Mouse (Mus musculus) lung, embryonic 15.5 days (tissue): ENCODE results near the gene Mapre3. TPM values are rescaled to one million over a fixed set of nuclear protein-coding genes. Genes with fewer than 3 reads are reported as not detected.
A peak's percentile ranks its signal among the peaks of the same experiment; 100 is the strongest.

ENCODE experiments used
- ATAC-seq: fragments of 200-750 bp; cut with Nextera tagmentation; 2 replicates; pipeline ENCODE4 v1.8.0; 2017; ENCODE audit warnings: moderate number of reproducible peaks, borderline replicate concordance; ENCODE audit not compliant: low FRiP score, low TSS enrichment; ENCODE audit errors: extremely low read depth
- H3K27ac ChIP-seq: fragments of 300-500 bp; sonication (generic); 2 replicates; pipeline ENCODE4 v1.5.1; 2015; ENCODE audit warnings: moderate library complexity, mild to moderate bottlenecking, inconsistent platforms
- H3K27me3 ChIP-seq: fragments of 300-500 bp; sonication (generic); 2 replicates; pipeline ENCODE4 v1.6.1; 2015; ENCODE audit warnings: inconsistent platforms
- H3K36me3 ChIP-seq: fragments of 300-500 bp; sonication (generic); 2 replicates; pipeline ENCODE4 v1.6.1; 2015; ENCODE audit warnings: inconsistent platforms
- H3K4me1 ChIP-seq: fragments of 300-500 bp; sonication (generic); 2 replicates; pipeline ENCODE4 v1.6.1; 2015; ENCODE audit warnings: inconsistent platforms
- H3K4me2 ChIP-seq: fragments of 300-500 bp; sonication (generic); 2 replicates; pipeline ENCODE4 v1.6.1; 2015; ENCODE audit warnings: inconsistent platforms, mild to moderate bottlenecking, moderate library complexity
- H3K4me3 ChIP-seq: fragments of 300-500 bp; sonication (generic); 2 replicates; pipeline ENCODE4 v1.5.1; 2015; ENCODE audit warnings: mild to moderate bottlenecking, inconsistent platforms
- H3K9ac ChIP-seq: fragments of 300-500 bp; sonication (generic); 2 replicates; pipeline ENCODE4 v1.6.1; 2015; ENCODE audit warnings: inconsistent platforms
- H3K9me3 ChIP-seq: fragments of 300-500 bp; sonication (generic); 2 replicates; pipeline ENCODE4 v1.6.1; 2016; ENCODE audit warnings: inconsistent platforms
- WGBS: fragments of 180-500 bp; shearing (Covaris S2); methylation state at CpG from one replicate; pipeline ENCODE4 v1.1.7; 2015; 5-methylcytosine and 5-hydroxymethylcytosine counted together
- polyA plus RNA-seq: library from polyadenylated mRNA; unstranded; fragments of >200 nt; fragmentation: Nextera tagmentation; extraction: Ambion mirVana; gene quantifications from 2 replicates; pipeline ENCODE4 v1.2.1, GENCODE M21; 2015

Mapre3 gene
- polyA plus RNA-seq, 1 experiment from 2014 or later, result 21.7 TPM

DNA sequence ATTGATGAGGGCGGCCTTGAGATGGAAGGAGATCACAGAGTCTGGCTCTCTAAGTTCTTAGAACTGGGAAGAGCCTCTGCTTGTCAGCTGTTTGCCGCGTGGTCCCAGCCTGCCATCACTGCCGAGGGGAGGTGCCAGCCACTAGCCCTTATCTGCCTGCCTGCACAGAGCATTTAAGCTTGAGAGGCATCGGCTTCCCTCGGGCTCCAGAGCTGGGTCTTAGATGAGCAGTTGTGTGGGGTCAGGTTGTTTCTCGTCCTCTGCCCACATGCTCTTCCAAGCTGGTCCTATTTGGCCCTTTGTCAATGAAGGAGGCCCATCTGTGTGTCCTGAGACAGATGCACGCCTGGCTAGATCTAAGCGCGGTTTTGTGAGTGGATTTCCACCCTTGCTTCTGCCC lies 10.7 kb downstream of the Mapre3 start:
- Histone ChIP-seq H3K9me3 (no peaks in the 10 kb centered on the region), H3K4me2 (no peak overlapping the region), H3K4me1 (no peaks in the 10 kb centered on the region), H3K4me3 (no peak overlapping the region), H3K36me3 (no peaks in the 10 kb centered on the region), H3K27ac (no peak overlapping the region), H3K27me3 (no peaks in the 10 kb centered on the region), H3K9ac (no peak overlapping the region)
- no peak for ATAC-seq
- WGBS, result 54% methylated on average over 10 of the region's 10 CpGs

DNA sequence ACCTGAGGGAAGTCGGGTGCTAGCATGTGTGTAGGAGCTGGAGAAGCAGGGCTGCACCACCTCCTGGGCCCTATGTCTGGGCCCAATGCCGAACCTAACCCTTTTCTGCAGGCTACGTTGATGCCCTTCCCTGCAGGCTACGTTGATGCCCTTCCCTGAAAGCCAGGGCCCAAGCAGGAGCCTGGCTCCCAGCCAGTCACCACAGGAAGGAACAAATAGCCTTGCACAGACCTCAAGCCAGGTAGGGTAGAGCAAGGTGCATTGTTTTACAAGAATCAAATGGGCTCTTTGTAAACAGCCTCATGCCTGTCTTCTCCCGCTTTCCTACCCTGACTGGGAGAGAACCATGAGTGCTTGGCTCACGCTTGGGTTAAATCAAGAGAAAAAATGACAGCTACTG lies 11.4 kb downstream of the Mapre3 start:
- no peaks in the 10 kb centered on the region for H3K9me3 ChIP-seq
- ATAC-seq, result no peak
- no peaks in the 10 kb centered on the region for H3K36me3 ChIP-seq
- H3K27me3 ChIP-seq, result no peaks in the 10 kb centered on the region
- H3K4me2 ChIP-seq, result no peak overlapping the region
- H3K9ac ChIP-seq, result no peak overlapping the region
- H3K4me3 ChIP-seq, result no peak overlapping the region
- H3K4me1 ChIP-seq, result no peaks in the 10 kb centered on the region
- 77% methylated on average over 6 of the region's 6 CpGs for WGBS
- no peak overlapping the region for H3K27ac ChIP-seq

DNA sequence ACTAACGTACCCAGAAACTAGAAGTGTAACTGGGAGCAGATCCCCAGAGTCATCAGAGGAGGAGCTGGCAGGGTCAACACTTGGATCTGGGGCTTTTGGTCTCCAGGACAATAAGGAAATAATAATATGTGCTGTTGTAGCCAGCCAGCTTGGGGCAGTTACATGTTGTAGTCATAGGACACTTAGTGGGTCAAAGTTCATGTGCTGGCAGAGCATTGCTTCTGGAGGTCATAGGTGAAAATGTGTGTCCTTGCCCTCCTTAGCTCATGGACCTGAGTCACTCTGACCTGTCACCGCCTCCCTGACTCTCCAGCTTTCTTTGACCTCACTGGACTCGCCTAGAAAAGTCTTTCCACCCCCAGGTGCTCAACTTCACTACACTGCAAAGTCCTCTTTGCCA lies 19.0 kb downstream of the Mapre3 start:
- 88% methylated on average over 3 of the region's 3 CpGs for WGBS
- no peak overlapping the region for H3K4me2 ChIP-seq

DNA sequence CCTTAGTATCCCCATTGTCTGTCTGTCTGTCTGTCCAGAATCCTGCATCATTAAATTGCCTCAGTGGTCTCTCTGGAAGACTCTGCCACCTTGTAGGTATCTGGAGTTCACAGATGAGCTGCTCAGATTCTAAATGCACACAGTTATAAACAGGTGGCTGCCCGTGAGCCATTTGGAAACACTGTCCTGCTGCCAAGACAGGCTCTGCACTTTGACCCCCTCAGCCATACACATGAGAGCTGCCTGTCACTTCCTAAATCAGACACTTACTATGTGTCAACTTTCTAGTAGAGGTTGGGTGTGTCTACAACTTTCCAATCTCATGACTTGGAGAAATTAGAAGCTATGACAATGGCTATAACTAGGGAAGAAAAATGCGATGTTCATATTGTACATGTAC lies 25.3 kb downstream of the Mapre3 start:
- H3K36me3 ChIP-seq, result no peaks in the 10 kb centered on the region
- H3K9me3 ChIP-seq, result no peaks in the 10 kb centered on the region
- ATAC-seq, result no peak
- no peak overlapping the region for H3K9ac ChIP-seq
- H3K27ac ChIP-seq, result no peak overlapping the region
- H3K4me3 ChIP-seq, result no peak overlapping the region
- H3K27me3 ChIP-seq, result no peaks in the 10 kb centered on the region
- no peak overlapping the region for H3K4me2 ChIP-seq
- 67% methylated on average over 2 of the region's 2 CpGs for WGBS
- no peaks in the 10 kb centered on the region for H3K4me1 ChIP-seq

More for the DNA sequence above, 19.0 kb downstream of the Mapre3 start:
- no peaks in the 10 kb centered on the region for H3K27me3 ChIP-seq
- H3K9me3 ChIP-seq, result no peaks in the 10 kb centered on the region
- H3K27ac ChIP-seq, result no peak overlapping the region
- H3K4me1 ChIP-seq, result no peaks in the 10 kb centered on the region
- no peak overlapping the region for H3K9ac ChIP-seq
- H3K36me3 ChIP-seq, result no peaks in the 10 kb centered on the region
- no peak for ATAC-seq
- H3K4me3 ChIP-seq, result no peak overlapping the region

DNA sequence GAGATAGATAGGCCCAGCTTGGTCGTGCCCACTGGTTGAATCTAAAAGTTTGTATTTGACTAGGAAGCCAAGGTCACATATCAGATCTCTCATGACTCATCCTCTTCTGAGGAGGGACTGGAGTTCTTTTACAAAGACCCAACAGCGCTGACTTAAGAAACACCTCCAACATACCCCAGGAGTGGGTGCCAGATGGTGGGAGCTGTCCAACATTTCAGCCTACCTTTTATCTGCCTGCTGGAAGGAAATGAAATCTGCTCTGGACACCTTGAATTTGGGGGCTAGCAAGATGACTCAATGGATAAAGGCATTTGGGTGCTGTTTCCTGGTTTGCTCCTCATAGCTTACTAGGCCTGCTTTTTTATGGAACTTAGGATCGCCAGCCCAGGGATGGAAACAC lies 27.5 kb downstream of the Mapre3 start:
- 43% methylated on average over 3 of the region's 3 CpGs for WGBS
- H3K27ac ChIP-seq, result no peak overlapping the region
- H3K36me3 ChIP-seq, result no peaks in the 10 kb centered on the region
- H3K9ac ChIP-seq, result no peak overlapping the region
- ATAC-seq, result no peak
- H3K9me3 ChIP-seq, result no peaks in the 10 kb centered on the region
- H3K27me3 ChIP-seq, result no peaks in the 10 kb centered on the region
- no peak overlapping the region for H3K4me3 ChIP-seq
- no peak overlapping the region for H3K4me2 ChIP-seq
- no peaks in the 10 kb centered on the region for H3K4me1 ChIP-seq

DNA sequence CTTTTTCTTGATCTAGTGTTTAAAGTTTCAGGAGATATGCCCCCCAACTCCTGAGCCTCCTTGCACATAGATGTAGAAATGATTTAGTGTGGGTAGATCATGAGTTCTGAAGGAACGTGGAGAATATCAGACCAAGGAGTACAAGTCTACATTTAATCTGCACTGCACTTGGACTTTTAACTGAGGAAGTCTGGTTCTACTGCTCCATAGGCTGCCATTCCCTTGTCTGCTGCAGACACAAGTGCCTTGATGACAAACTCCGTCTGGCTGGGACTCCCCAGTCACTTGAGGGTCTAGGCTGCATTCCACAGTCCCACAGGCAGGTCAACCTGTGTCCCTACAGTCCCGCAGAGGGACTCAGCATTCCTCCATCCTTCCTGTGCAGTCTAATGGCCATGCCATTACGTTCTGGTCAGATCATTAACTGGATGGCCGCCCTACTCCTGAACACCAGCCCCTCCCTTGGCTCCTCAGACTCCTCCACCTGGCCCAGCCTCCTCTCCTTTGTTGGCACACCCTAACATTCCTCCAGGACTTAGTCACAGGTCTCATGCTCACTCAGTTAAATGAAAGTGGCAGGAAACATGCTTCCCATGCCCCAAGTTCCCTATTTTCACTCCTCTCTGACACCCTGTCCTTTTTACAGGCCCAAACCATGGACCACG lies 35.6 kb downstream of the Mapre3 start:
- H3K9ac ChIP-seq, result no peak overlapping the region
- peak; percentile 81 for ATAC-seq
- no peak overlapping the region for H3K4me3 ChIP-seq
- no peaks in the 10 kb centered on the region for H3K9me3 ChIP-seq
- peaks cover 31% of the 10 kb centered on the region for H3K4me1 ChIP-seq
- H3K36me3 ChIP-seq, result no peaks in the 10 kb centered on the region
- 33% methylated on average over 6 of the region's 6 CpGs for WGBS
- peak overlapping the region; percentile 93 for H3K27ac ChIP-seq
- no peaks in the 10 kb centered on the region for H3K27me3 ChIP-seq
- peak overlapping the region; percentile 16; the same call in 1 of the 2 replicates for H3K4me2 ChIP-seq

DNA sequence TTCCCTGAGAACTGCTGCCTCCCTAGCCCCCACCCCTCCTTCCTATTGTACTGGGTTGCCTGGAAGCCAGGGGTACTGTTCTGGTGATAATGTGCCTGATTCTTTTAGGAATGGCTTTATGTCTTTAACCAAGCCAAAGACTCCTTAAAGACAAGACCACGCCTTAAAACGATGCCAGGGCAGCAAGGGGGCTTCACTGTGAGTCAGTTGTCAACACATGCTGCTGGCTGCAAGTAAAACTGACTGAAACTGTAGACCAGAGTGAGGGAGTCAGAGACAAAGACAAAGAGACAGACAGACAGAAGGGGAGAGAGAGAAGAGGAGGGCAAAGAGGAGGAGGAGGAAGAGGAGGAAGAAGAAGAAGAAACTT lies 36.1 kb downstream of the Mapre3 start:
- Histone ChIP-seq H3K9ac (no peak overlapping the region), H3K27me3 (no peaks in the 10 kb centered on the region), H3K27ac (peak overlapping the region; percentile 93), H3K9me3 (no peaks in the 10 kb centered on the region), H3K36me3 (no peaks in the 10 kb centered on the region), H3K4me1 (peaks cover 31% of the 10 kb centered on the region), H3K4me2 (peak overlapping the region; percentile 16; the same call in 1 of the 2 replicates), H3K4me3 (no peak overlapping the region)
- WGBS, result 48% methylated on average over 2 of the region's 2 CpGs
- ATAC-seq, result no peak

DNA sequence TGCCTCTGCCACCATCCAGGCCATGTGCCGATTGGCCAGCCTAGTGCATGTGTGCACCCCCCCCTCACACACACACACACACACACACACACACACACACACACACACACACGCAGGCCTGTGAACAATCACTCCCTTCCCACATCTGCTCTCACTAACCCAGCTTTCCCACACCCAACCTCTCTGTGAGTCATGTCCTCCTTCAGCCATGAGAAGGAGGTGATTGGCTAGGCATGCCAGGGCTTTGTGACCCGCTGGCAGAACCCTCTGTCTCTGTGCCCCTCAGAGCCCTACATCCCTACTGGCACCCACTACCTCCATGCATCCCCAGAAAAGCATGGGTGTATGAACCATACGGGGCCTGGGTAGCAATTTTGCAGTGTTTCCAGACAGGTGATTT lies 39.1 kb downstream of the Mapre3 start:
- no peak overlapping the region for H3K9ac ChIP-seq
- H3K9me3 ChIP-seq, result no peaks in the 10 kb centered on the region
- peaks cover 24% of the 10 kb centered on the region for H3K4me1 ChIP-seq
- H3K36me3 ChIP-seq, result no peaks in the 10 kb centered on the region
- no peaks in the 10 kb centered on the region for H3K27me3 ChIP-seq
- no peak overlapping the region for H3K27ac ChIP-seq
- WGBS, result 82% methylated on average over 4 of the region's 4 CpGs
- no peak overlapping the region for H3K4me3 ChIP-seq
- no peak for ATAC-seq
- H3K4me2 ChIP-seq, result no peak overlapping the region

DNA sequence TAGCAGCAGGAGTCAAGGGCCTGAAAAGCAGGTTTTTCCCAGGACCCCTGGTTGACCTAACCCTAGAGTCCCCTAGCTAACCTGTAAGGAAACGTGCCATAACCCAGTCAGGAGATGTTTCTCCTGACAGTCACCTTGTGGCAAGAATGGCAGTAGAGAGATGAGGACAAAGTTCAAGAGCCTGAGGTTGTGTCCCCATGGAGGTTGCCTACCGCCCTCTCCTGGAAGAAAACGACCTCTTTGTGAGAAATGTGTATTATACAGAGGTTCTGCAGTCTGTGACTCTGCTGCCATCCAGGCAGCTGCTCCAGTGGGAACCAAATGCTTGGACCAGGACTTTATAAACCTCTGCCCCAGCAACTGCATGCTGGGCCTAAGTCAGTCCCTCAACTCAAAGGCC lies 41.2 kb downstream of the Mapre3 start:
- peaks cover 10% of the 10 kb centered on the region for H3K4me1 ChIP-seq
- 55% methylated on average over 3 of the region's 3 CpGs for WGBS
- H3K9me3 ChIP-seq, result no peaks in the 10 kb centered on the region
- H3K9ac ChIP-seq, result no peak overlapping the region
- no peak overlapping the region for H3K4me3 ChIP-seq
- H3K4me2 ChIP-seq, result no peak overlapping the region
- no peak for ATAC-seq
- H3K27me3 ChIP-seq, result no peaks in the 10 kb centered on the region
- H3K27ac ChIP-seq, result no peak overlapping the region
- no peaks in the 10 kb centered on the region for H3K36me3 ChIP-seq

DNA sequence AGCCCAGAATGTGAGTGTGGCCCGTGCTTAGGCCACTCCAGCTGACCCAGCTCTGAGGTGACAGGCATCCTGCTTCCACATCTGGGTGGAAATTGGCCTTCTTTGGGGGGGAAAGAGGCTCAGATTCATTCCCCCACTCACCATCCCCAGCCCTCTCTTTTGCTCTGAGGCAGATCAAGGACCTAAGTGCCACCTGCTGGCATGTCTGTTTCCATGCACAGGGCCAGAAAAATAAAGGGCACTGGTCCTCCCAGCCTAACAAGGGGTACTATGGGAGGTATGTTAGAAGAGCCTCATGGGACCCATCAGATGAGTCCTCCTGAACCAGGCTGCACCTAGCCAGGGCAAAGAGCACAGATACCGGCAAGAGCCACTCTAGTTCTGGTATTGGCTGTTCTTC lies 41.7 kb downstream of the Mapre3 start:
- no peak overlapping the region for H3K4me2 ChIP-seq
- H3K4me3 ChIP-seq, result no peak overlapping the region
- no peaks in the 10 kb centered on the region for H3K9me3 ChIP-seq
- H3K36me3 ChIP-seq, result no peaks in the 10 kb centered on the region
- WGBS, result 64% methylated on average over 2 of the region's 2 CpGs
- no peaks in the 10 kb centered on the region for H3K27me3 ChIP-seq
- no peak for ATAC-seq
- H3K4me1 ChIP-seq, result peaks cover 6% of the 10 kb centered on the region; the same call in 1 of the 2 replicates
- H3K9ac ChIP-seq, result no peak overlapping the region
- H3K27ac ChIP-seq, result no peak overlapping the region

DNA sequence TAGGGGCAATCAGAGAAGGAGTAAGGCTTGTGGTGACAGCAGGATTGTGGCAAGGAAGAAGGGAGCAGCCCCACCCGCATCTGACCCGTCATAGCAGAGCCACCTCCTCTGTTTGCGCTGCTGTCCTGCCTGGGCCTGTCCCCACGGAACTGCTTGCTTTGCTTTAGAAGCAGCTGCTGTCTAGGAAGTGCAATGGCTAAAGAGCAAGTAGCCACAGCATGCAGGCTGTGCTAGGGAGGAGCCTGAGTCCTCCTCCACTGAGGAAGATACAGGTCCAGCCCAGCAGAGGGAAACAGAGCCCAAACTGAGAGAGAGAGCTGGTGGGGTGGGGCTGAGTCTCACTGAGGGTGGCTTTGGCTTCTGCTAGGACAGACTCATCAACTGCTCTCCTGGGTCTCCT lies 49.4 kb downstream of the Mapre3 start:
- Histone ChIP-seq H3K27ac (no peak overlapping the region), H3K27me3 (no peaks in the 10 kb centered on the region), H3K4me1 (peaks cover 1% of the 10 kb centered on the region), H3K36me3 (no peaks in the 10 kb centered on the region), H3K4me3 (no peak overlapping the region), H3K9ac (no peak overlapping the region), H3K9me3 (no peaks in the 10 kb centered on the region), H3K4me2 (no peak overlapping the region)
- 37% methylated on average over 4 of the region's 4 CpGs for WGBS
- peak; percentile 59; the same call in 1 of the 2 replicates for ATAC-seq

DNA sequence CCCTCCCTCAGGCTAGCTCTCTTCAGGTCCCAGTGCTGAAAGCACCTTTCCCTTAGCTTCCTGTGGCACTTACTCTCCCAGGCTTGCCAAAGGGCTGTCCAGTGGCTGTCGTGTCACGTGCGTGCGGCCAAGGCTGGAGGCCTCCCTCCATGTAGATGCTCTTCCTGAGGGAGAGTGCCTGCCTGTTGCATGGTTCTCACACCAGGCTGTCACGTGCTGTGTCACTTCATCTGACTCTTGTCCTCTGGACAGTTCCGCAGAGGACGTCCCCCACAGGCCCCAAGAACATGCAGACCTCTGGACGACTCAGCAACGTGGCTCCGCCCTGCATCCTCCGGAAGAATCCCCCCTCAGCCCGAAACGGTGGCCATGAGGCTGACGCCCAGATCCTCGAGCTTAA lies 49.9 kb downstream of the Mapre3 start:
- WGBS, result 39% methylated on average over 15 of the region's 15 CpGs
- no peak; the same call in 1 of the 2 replicates for ATAC-seq

DNA sequence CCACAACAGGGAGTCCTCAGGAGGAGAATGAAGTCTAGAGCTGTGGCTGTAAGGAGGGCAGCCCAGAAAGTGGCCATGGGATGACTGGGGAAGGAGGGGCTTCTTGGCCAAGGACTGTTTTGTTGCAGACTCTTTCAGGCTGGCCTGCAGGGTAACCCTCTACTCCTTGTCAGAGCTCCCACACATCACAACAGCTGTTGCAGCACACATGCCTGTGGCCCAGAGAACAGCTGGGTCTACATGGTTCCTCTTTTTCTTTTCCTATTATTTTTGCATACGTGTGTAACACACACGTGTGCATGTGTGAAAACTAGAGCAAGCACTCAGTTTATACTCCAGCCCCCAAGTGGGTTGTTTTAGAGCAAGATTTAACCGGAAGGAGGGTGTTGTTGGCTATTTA lies 52.4 kb downstream of the Mapre3 start:
- Histone ChIP-seq H3K27ac (no peak overlapping the region), H3K9ac (no peak overlapping the region), H3K36me3 (peaks cover 9% of the 10 kb centered on the region), H3K4me1 (peaks cover 16% of the 10 kb centered on the region), H3K4me3 (no peak overlapping the region), H3K9me3 (no peaks in the 10 kb centered on the region), H3K27me3 (no peaks in the 10 kb centered on the region), H3K4me2 (no peak overlapping the region)
- WGBS, result 83% methylated on average over 3 of the region's 3 CpGs
- ATAC-seq, result no peak

More for the DNA sequence above, 49.9 kb downstream of the Mapre3 start:
- H3K36me3 ChIP-seq, result no peaks in the 10 kb centered on the region
- no peaks in the 10 kb centered on the region for H3K9me3 ChIP-seq
- no peaks in the 10 kb centered on the region for H3K27me3 ChIP-seq
- no peak overlapping the region for H3K27ac ChIP-seq
- H3K4me2 ChIP-seq, result no peak overlapping the region
- H3K4me1 ChIP-seq, result peaks cover 6% of the 10 kb centered on the region
- no peak overlapping the region for H3K9ac ChIP-seq
- no peak overlapping the region for H3K4me3 ChIP-seq
